Mouse (Mus musculus) liver, embryonic 14.5 days (tissue): Measurements from ENCODE around the gene Gm20538. TPM values are rescaled to one million over a fixed set of nuclear protein-coding genes. Genes with fewer than 3 reads are reported as not detected.

Source experiments
- ATAC-seq: fragments of 200-750 bp; cut with Nextera tagmentation; 2 replicates; pipeline ENCODE4 v1.8.0; 2017; ENCODE audit warnings: moderate number of reproducible peaks, mild to moderate bottlenecking, moderate library complexity; ENCODE audit not compliant: insufficient read depth
- DNase-seq, 3 experiments: peaks; one replicate each; pipeline ENCODE4 v3.0.0-alpha.2; 2012 to 2013; ENCODE audit warnings: low read depth in 3 of 3, low spot score in 3 of 3
- H3K27ac ChIP-seq: fragments of 300-500 bp; sonication (generic); 2 replicates; pipeline ENCODE4 v1.5.1; 2014; ENCODE audit warnings: moderate library complexity, mild to moderate bottlenecking, control low read depth, inconsistent platforms
- H3K27me3 ChIP-seq: fragments of 300-500 bp; sonication (generic); 2 replicates; pipeline ENCODE4 v1.6.1; 2014; ENCODE audit warnings: mild to moderate bottlenecking, low read length, moderate library complexity; ENCODE audit not compliant: control insufficient read depth, insufficient read depth
- H3K36me3 ChIP-seq: fragments of 300-500 bp; sonication (generic); replicated peaks from 2 replicates; pipeline ENCODE4 v1.6.1; 2014; ENCODE audit warnings: low read depth; ENCODE audit not compliant: control insufficient read depth, insufficient read depth
- H3K4me1 ChIP-seq, 2 experiments: fragments of 200-500 bp in 1 of 2; fragments of 300-500 bp in 1 of 2; sonication (generic) in 1 of 2; replicated peaks; 2 replicates each; pipeline ENCODE4 v1.6.1; 2012 to 2014; ENCODE audit warnings: antibody characterized with exemption in 1 of 2, inconsistent platforms in 1 of 2, low read length in 1 of 2; ENCODE audit not compliant: control insufficient read depth in 2 of 2, insufficient read depth in 2 of 2
- H3K4me2 ChIP-seq: fragments of 300-500 bp; sonication (generic); 2 replicates; pipeline ENCODE4 v1.6.1; 2014; ENCODE audit warnings: low read depth, mild to moderate bottlenecking, control low read depth, moderate library complexity
- H3K4me3 ChIP-seq, 2 experiments: fragments of 200-500 bp in 1 of 2; fragments of 300-500 bp in 1 of 2; sonication (generic) in 1 of 2; 2 replicates each; pipeline ENCODE4 v1.5.1; 2012 to 2014; ENCODE audit warnings: low read depth in 2 of 2, low read length in 2 of 2, mild to moderate bottlenecking in 2 of 2, control low read depth in 1 of 2, inconsistent platforms in 1 of 2, moderate library complexity in 1 of 2; ENCODE audit not compliant: insufficient read depth in 1 of 2
- H3K9ac ChIP-seq: fragments of 300-500 bp; sonication (generic); replicated peaks from 2 replicates; pipeline ENCODE4 v1.6.1; 2014; ENCODE audit warnings: mild to moderate bottlenecking, control low read depth, moderate library complexity
- H3K9me3 ChIP-seq: fragments of 300-500 bp; sonication (generic); 2 replicates; pipeline ENCODE4 v1.6.1; 2016; ENCODE audit warnings: low read length, mixed read lengths; ENCODE audit not compliant: control insufficient read depth
- CTCF ChIP-seq: IDR thresholded peaks from 2 replicates; pipeline ENCODE4 v1.5.1; 2016; ENCODE audit warnings: antibody characterized with exemption, low read depth, control low read depth
- EP300 ChIP-seq: IDR thresholded peaks from 2 replicates; pipeline ENCODE4 v1.6.1; 2016; ENCODE audit warnings: antibody characterized with exemption, low read depth
- WGBS: fragments of 180-500 bp; shearing (Covaris S2); extraction: QIAGEN DNeasy Blood & Tissue Kit; methylation state at CpG from one replicate; pipeline ENCODE4 v1.1.7; 2014; ENCODE audit not compliant: insufficient replicate concordance; 5-methylcytosine and 5-hydroxymethylcytosine counted together
- polyA plus RNA-seq, 2 experiments: library from polyadenylated mRNA; depleted of rRNA in 1 of 2; stranded (reverse) in 1 of 2; unstranded in 1 of 2; fragments of >200 nt; fragmentation: Nextera tagmentation in 1 of 2; extraction: Ambion mirVana in 1 of 2; gene quantifications; 2 replicates each; pipeline versions ENCODE4 v1.2.1 to v1.2.3; 2012 to 2014

Gene Gm20538
- polyA plus RNA-seq, 2 experiments, result not detected

DNA sequence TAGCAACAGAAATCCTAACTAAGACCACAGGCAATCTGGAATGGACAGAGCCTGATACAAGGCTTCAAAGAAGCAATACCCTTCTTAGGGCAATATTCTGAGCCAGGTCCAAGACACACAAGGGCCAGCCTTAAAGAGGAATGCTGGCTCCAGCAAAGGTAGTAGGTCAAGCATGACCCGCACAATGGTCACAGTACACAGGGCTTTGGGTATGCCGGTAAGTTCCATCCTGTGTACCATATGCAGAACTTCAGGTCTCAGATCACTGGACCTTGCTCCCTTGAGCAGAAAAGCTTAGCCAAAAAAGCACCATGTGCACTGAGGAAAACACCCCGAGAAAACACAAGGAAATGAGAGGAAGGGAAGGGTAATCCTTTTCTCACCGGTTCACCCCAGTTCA lies 655 bp upstream of the Gm20538 start:
- no peak overlapping the region for H3K4me2 ChIP-seq
- TF ChIP-seq EP300 (no peak), CTCF (no peak)
- H3K9ac ChIP-seq, result no peak overlapping the region
- H3K27me3 ChIP-seq, result no peaks in the 10 kb centered on the region
- no peak overlapping the region for H3K4me3 ChIP-seq
- ATAC-seq (no peak), DNase-seq (no peak)
- H3K36me3 ChIP-seq, result peaks cover 33% of the 10 kb centered on the region
- H3K27ac ChIP-seq, result no peak overlapping the region
- 83% methylated on average over 4 of the region's 4 CpGs for WGBS
- no peaks in the 10 kb centered on the region for H3K9me3 ChIP-seq
- H3K4me1 ChIP-seq, result peaks cover 2 to 5% of the 10 kb centered on the region in 2 experiments; a peak in 3 of 4 replicates

DNA sequence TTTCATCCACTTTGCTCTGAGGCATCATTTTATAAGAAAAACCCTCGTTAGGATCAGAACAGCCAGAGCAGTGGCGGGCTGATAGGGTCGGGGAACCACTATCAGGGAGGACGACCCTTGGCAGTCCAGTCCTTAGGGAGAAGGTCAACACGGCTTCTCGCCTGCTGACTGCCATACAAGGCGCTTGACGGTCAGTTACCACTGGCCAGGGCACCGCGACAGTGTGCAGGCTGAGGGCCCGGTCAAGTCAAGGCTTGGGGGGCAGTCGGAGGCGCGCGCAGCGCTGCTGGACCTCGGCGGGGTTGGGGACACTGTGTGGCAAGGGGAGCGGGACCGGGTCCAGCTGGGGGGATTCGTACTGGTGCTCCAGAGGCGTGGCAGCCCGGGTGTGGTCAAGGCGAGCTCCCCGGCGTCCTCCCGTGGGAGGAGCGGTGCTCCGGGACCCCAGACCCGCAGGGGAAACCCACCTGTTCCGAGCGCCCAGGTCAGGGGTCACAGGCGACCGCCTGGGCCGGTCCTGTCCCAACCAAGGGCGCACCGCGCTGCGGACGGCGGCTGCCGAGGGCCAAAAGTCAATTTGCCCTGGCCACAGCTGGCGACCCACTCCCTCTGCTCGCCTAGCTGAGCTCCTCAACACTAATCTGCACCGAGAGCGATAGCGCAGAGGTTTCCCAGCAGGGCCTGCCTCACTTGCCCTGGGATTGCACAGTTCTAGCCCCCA lies 7.2 kb downstream of the Gm20538 start, which contains the start of gene Sec31b:
Sec31b (minus strand) TSS at position 544 of the 721 bp plus-strand sequence.
- H3K27me3 ChIP-seq, result no peaks in the 10 kb centered on the region
- ATAC-seq, result peak; percentile 61; the same call in 1 of the 2 replicates
- peaks cover 16% of the 10 kb centered on the region for H3K36me3 ChIP-seq
- no peaks in the 10 kb centered on the region for H3K4me1 ChIP-seq
- DNase-seq, result no peak
- H3K27ac ChIP-seq, result no peak within 1 kb of the TSS
- 1% methylated on average over 47 of the region's 47 CpGs for WGBS
- no peak for TF ChIP-seq CTCF
- no peak for TF ChIP-seq EP300
- peak within 1 kb of the TSS; percentile 46 for H3K9ac ChIP-seq
- no peaks in the 10 kb centered on the region for H3K9me3 ChIP-seq
- peak within 1 kb of the TSS; percentile 88 for H3K4me2 ChIP-seq
- H3K4me3 ChIP-seq, result peak within 1 kb of the TSS; percentile 40 to 57

DNA sequence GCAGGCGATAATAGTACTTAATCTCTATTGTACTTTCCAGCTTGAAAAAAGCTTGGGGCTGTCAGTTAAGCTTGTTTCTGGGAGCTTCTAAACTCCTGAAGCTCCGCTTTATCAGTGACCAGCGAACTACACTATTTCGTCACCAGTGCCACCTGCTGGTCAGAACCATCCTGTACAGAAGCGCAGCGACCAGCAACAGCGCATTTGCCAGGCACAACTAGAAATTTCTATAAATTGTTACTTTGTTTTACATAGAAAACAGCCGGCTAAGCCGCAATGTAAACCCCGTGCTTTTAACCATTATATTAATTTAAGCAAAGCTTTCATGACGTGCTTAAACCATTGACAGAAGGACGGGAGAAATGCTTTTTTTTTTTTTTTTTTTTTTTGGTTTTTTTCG lies 7.9 kb downstream of the Gm20538 start:
- H3K4me1 ChIP-seq, result no peaks in the 10 kb centered on the region
- peak overlapping the region in 1 of 2 experiments; percentile 57; a peak in 1 of 4 replicates for H3K4me3 ChIP-seq
- under 1% methylated on average over 13 of the region's 13 CpGs for WGBS
- peak overlapping the region; percentile 88 for H3K4me2 ChIP-seq
- ATAC-seq (no peak; the same call in 1 of the 2 replicates), DNase-seq (peak; percentile 60 to 63 (median 61))
- TF ChIP-seq CTCF (peak; percentile 85), EP300 (no peak)
- H3K27me3 ChIP-seq, result no peaks in the 10 kb centered on the region
- no peaks in the 10 kb centered on the region for H3K9me3 ChIP-seq
- no peak overlapping the region for H3K27ac ChIP-seq
- H3K36me3 ChIP-seq, result peaks cover 9% of the 10 kb centered on the region
- no peak overlapping the region for H3K9ac ChIP-seq

DNA sequence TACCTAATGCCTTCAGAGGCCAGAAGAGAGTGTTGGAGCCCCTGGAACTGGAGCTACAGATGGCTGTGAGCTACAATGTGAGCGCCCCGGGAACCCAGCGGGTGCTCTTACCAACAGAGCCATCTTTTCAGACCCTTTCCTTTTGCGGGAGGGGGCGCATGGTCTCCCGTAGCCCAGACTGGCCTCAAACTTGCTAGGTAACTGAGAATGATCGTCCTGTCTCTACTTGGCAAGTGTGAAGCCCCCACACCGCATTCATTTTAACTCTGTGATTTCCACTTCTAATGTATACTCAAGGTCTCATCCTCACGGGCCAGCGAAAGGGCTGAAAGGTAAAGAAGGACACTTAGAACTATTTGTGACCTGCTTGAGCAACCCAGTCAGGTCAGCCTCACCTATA lies 8.3 kb downstream of the Gm20538 start:
- no peaks in the 10 kb centered on the region for H3K9me3 ChIP-seq
- no peaks in the 10 kb centered on the region for H3K27me3 ChIP-seq
- peaks cover 5% of the 10 kb centered on the region for H3K36me3 ChIP-seq
- TF ChIP-seq EP300 (no peak), CTCF (no peak)
- ATAC-seq (no peak), DNase-seq (no peak)
- no peak overlapping the region for H3K4me3 ChIP-seq
- H3K4me1 ChIP-seq, result no peaks in the 10 kb centered on the region
- no peak overlapping the region for H3K9ac ChIP-seq
- H3K4me2 ChIP-seq, result peak overlapping the region; percentile 88
- H3K27ac ChIP-seq, result no peak overlapping the region
- 57% methylated on average over 10 of the region's 10 CpGs for WGBS

DNA sequence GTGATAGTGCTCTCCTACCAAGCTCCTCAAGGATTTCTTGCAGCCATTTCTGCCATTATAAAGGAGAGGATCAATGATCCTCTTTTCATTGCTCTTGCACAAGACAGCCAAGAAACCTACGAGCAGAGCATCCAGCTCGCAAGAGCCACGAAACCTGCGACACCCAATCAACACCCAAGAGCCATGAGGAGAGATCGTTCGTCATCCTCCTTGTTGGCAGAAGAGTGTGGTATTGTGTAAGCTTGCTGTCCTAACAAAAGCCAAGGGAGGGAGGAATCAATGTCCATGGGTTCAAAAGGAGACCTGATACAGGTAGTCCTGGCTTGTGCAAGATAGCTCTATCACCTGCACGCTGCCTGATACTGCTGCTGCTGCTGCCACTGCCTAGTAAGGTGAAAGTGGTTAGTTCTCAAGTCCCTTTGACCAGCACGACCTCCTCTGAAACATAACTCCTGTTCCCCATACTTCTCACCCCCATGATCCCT lies 9.9 kb downstream of the Gm20538 start:
- no peaks in the 10 kb centered on the region for H3K27me3 ChIP-seq
- ATAC-seq (no peak), DNase-seq (no peak)
- no peaks in the 10 kb centered on the region for H3K9me3 ChIP-seq
- H3K4me1 ChIP-seq, result no peaks in the 10 kb centered on the region
- H3K36me3 ChIP-seq, result no peaks in the 10 kb centered on the region
- H3K4me3 ChIP-seq, result no peak overlapping the region
- no peak overlapping the region for H3K27ac ChIP-seq
- WGBS, result 66% methylated on average over 8 of the region's 8 CpGs
- H3K9ac ChIP-seq, result no peak overlapping the region
- H3K4me2 ChIP-seq, result no peak overlapping the region
- no peak for TF ChIP-seq EP300
- no peak for TF ChIP-seq CTCF
